9 mouse cellular contexts compared by ENCODE assay signal in genomic region chr8:124752325-124752862, GRCm38 (mm10). TPM values are rescaled to one million over a fixed set of nuclear protein-coding genes. Genes with fewer than 3 reads are reported as not detected.
A peak's percentile ranks its signal among the peaks of the same experiment; 100 is the strongest.
DNase-seq lines count a peak whose midpoint lies in the region; ATAC-seq lines count a peak whose summit lies in the region.
"Had no signal": no experiment of that assay in that cellular context is flagged by ENCODE, and none has a peak within 500 bp of the region (broad histone marks: within the 10 kb centered on the region; RNA-seq: fewer than 3 reads in every experiment).

No protein-coding gene starts in this region.

- no peak overlapping the region for H3K27ac ChIP-seq in heart, embryonic 11.5 days (ENCODE audit: low read depth, low read length)
- peak overlapping the region; percentile 41; the same call in 1 of the 2 replicates for H3K27ac ChIP-seq in lung, embryonic 16.5 days (ENCODE audit: low read length)
- H3K27ac ChIP-seq in hindbrain, embryonic 11.5 days (ENCODE audit: low read depth, low read length): no peak overlapping the region
- no peak overlapping the region for H3K27ac ChIP-seq in neural tube, embryonic 12.5 days

- intact Hi-C loops in heart, postnatal 36 days (cut with DNase I): no loop called here

- WGBS in heart, embryonic 11.5 days (ENCODE audit: insufficient replicate concordance): 37% methylated on average over 21 of the region's 21 CpGs
- WGBS in lung, embryonic 16.5 days: 30% methylated on average over 21 of the region's 21 CpGs
- 30% methylated on average over 21 of the region's 21 CpGs for WGBS in hindbrain, embryonic 11.5 days
- WGBS in neural tube, embryonic 12.5 days: 33% methylated on average over 21 of the region's 21 CpGs

- no peak for ATAC-seq in heart, embryonic 11.5 days (replicated peaks; ENCODE audit: insufficient number of reproducible peaks, low FRiP score, low TSS enrichment)
- no peak for ATAC-seq in lung, embryonic 16.5 days (ENCODE audit: low read depth)
- no peak for ATAC-seq in hindbrain, embryonic 11.5 days (ENCODE audit: low FRiP score)
- ATAC-seq in neural tube, embryonic 12.5 days (ENCODE audit: low FRiP score, low read depth): no peak
- ATAC-seq in megakaryocyte-erythroid progenitor cell, adult 5-6 weeks (replicated peaks; ENCODE audit: low FRiP score, low TSS enrichment, poor library complexity, severe bottlenecking): no peak

- peaks cover 38% of the 10 kb centered on the region for H3K27me3 ChIP-seq in heart, embryonic 11.5 days (ENCODE audit: control insufficient read depth, insufficient read depth, low read length)
- H3K27me3 ChIP-seq in lung, embryonic 16.5 days (ENCODE audit: control insufficient read depth, insufficient read depth, low read depth, low read length): peaks cover 20% of the 10 kb centered on the region
- H3K27me3 ChIP-seq in hindbrain, embryonic 11.5 days (ENCODE audit: control insufficient read depth, insufficient read depth, low read length): peaks cover 40% of the 10 kb centered on the region
- peaks cover 45% of the 10 kb centered on the region for H3K27me3 ChIP-seq in neural tube, embryonic 12.5 days (replicated peaks)

- H3K4me1 ChIP-seq in heart, embryonic 11.5 days (ENCODE audit: control insufficient read depth, insufficient read depth, low read length): peaks cover 20% of the 10 kb centered on the region
- peaks cover 19% of the 10 kb centered on the region for H3K4me1 ChIP-seq in lung, embryonic 16.5 days (replicated peaks; ENCODE audit: control insufficient read depth, insufficient read depth, low read length)
- H3K4me1 ChIP-seq in hindbrain, embryonic 11.5 days (replicated peaks; ENCODE audit: control insufficient read depth, insufficient read depth, low read length): no peaks in the 10 kb centered on the region; the same call in 1 of the 2 replicates
- H3K4me1 ChIP-seq in neural tube, embryonic 12.5 days: 0 out of 2 replicates have a peak, but pooled peaks cover 3% of the 10 kb centered on the region

- H3K4me3 ChIP-seq in heart, embryonic 11.5 days (ENCODE audit: low read depth, low read length): no peak overlapping the region
- no peak overlapping the region; the same call in 1 of the 2 replicates for H3K4me3 ChIP-seq in lung, embryonic 16.5 days (ENCODE audit: low read length)
- no peak overlapping the region for H3K4me3 ChIP-seq in hindbrain, embryonic 11.5 days (ENCODE audit: low read depth, low read length)
- H3K4me3 ChIP-seq in neural tube, embryonic 12.5 days: no peak overlapping the region

- no peaks in the 10 kb centered on the region for H3K9me3 ChIP-seq in heart, embryonic 11.5 days (replicated peaks; ENCODE audit: control insufficient read depth, low read length)
- no peaks in the 10 kb centered on the region for H3K9me3 ChIP-seq in lung, embryonic 16.5 days (ENCODE audit: control insufficient read depth, low read length)
- no peaks in the 10 kb centered on the region for H3K9me3 ChIP-seq in hindbrain, embryonic 11.5 days (ENCODE audit: control insufficient read depth, low read length)
- no peaks in the 10 kb centered on the region for H3K9me3 ChIP-seq in neural tube, embryonic 12.5 days

- no peaks in the 10 kb centered on the region for H3K36me3 ChIP-seq in heart, embryonic 11.5 days (ENCODE audit: control insufficient read depth, insufficient read depth, low read length)
- no peaks in the 10 kb centered on the region for H3K36me3 ChIP-seq in lung, embryonic 16.5 days (ENCODE audit: control insufficient read depth, insufficient read depth, low read length)
- H3K36me3 ChIP-seq in hindbrain, embryonic 11.5 days (ENCODE audit: control insufficient read depth, insufficient read depth, low read length): no peaks in the 10 kb centered on the region
- no peaks in the 10 kb centered on the region for H3K36me3 ChIP-seq in neural tube, embryonic 12.5 days

- H3K4me2 ChIP-seq in heart, embryonic 11.5 days: peak overlapping the region; percentile 95
- peak overlapping the region; percentile 92; the same call in 1 of the 2 replicates for H3K4me2 ChIP-seq in lung, embryonic 16.5 days (ENCODE audit: low read depth, low read length)
- no peak overlapping the region for H3K4me2 ChIP-seq in hindbrain, embryonic 11.5 days (replicated peaks; ENCODE audit: low read depth, low read length)
- H3K4me2 ChIP-seq in neural tube, embryonic 12.5 days (replicated peaks): peak overlapping the region; percentile 72; the same call in 1 of the 2 replicates

- H3K9ac ChIP-seq in heart, embryonic 11.5 days (ENCODE audit: low read depth, low read length): no peak overlapping the region
- H3K9ac ChIP-seq in lung, embryonic 16.5 days (ENCODE audit: low read length): no peak overlapping the region
- no peak overlapping the region for H3K9ac ChIP-seq in hindbrain, embryonic 11.5 days (ENCODE audit: low read depth, low read length)
- no peak overlapping the region for H3K9ac ChIP-seq in neural tube, embryonic 12.5 days

- no peak for DNase-seq in heart, postnatal 36 days
- no peak for DNase-seq in lung, postnatal 4 days
- DNase-seq in hindbrain, embryonic 11.5 days (ENCODE audit: low spot score): peak; percentile 12
- DNase-seq in c-Kit-positive CD71-positive TER-119-positive erythroid progenitor cells, embryonic 14.5 days (ENCODE audit: low spot score): no peak
- DNase-seq: right cerebral cortex, postnatal 14 days had no signal

RNA-seq across cellular contexts. Expression of gene Fam89a, which starts 0.8 kb away (rescaled TPM):
- 2.4 and 3.1 TPM in 2 replicates for polyA plus RNA-seq in heart, embryonic 11.5 days (2014; fragmentation: Nextera tagmentation; extraction: Ambion mirVana)
- total RNA-seq in heart, postnatal 36 days (2021): 1 to 10 TPM in 1 of 2 experiments, under 1 TPM in 1; 0.75 to 1.6 TPM
- 7.6 and 8.7 TPM in 2 replicates for polyA plus RNA-seq in lung, embryonic 16.5 days (2015; fragmentation: Nextera tagmentation; extraction: Ambion mirVana)
- 3.9 and 4.3 TPM in 2 replicates for polyA plus RNA-seq in hindbrain, embryonic 11.5 days (2014; fragmentation: Nextera tagmentation; extraction: Ambion mirVana)
- polyA plus RNA-seq in neural tube, embryonic 12.5 days (2016; fragmentation: Nextera tagmentation; extraction: Ambion mirVana): 8.9 and 11.2 TPM in 2 replicates
- not detected in 2 replicates for total RNA-seq in megakaryocyte-erythroid progenitor cell, adult 5-6 weeks (2014; fragmentation: Nextera tagmentation)
- total RNA-seq in megakaryocyte-erythroid progenitor cell, adult 5-6 weeks (2017): not detected in 2 replicates

RNA-seq across cellular contexts. Expression of gene Arv1, which starts 30.5 kb away (rescaled TPM):
- 14.7 and 20.3 TPM in 2 replicates for polyA plus RNA-seq in heart, embryonic 11.5 days (2014; fragmentation: Nextera tagmentation; extraction: Ambion mirVana)
- 1 to 10 TPM; 3.6 to 5.6 TPM for total RNA-seq in heart, postnatal 36 days (2021)
- 18.7 and 19.6 TPM in 2 replicates for polyA plus RNA-seq in lung, embryonic 16.5 days (2015; fragmentation: Nextera tagmentation; extraction: Ambion mirVana)
- polyA plus RNA-seq in hindbrain, embryonic 11.5 days (2014; fragmentation: Nextera tagmentation; extraction: Ambion mirVana): 32.2 and 34.0 TPM in 2 replicates
- polyA plus RNA-seq in neural tube, embryonic 12.5 days (2016; fragmentation: Nextera tagmentation; extraction: Ambion mirVana): 33.0 and 35.9 TPM in 2 replicates
- total RNA-seq in megakaryocyte-erythroid progenitor cell, adult 5-6 weeks (2014; fragmentation: Nextera tagmentation): 20.9 and 32.3 TPM in 2 replicates
- total RNA-seq in megakaryocyte-erythroid progenitor cell, adult 5-6 weeks (2017): 3.3 and 4.4 TPM in 2 replicates

RNA-seq across cellular contexts. Expression of gene Ttc13, which starts 30.6 kb away (rescaled TPM):
- 39.1 and 41.4 TPM in 2 replicates for polyA plus RNA-seq in heart, embryonic 11.5 days (2014; fragmentation: Nextera tagmentation; extraction: Ambion mirVana)
- total RNA-seq in heart, postnatal 36 days (2021): 10 to 100 TPM; 16.7 to 17.4 TPM
- 43.0 and 45.7 TPM in 2 replicates for polyA plus RNA-seq in lung, embryonic 16.5 days (2015; fragmentation: Nextera tagmentation; extraction: Ambion mirVana)
- 59.0 and 59.1 TPM in 2 replicates for polyA plus RNA-seq in hindbrain, embryonic 11.5 days (2014; fragmentation: Nextera tagmentation; extraction: Ambion mirVana)
- polyA plus RNA-seq in neural tube, embryonic 12.5 days (2016; fragmentation: Nextera tagmentation; extraction: Ambion mirVana): 62.5 and 64.0 TPM in 2 replicates
- 64.6 and 73.5 TPM in 2 replicates for total RNA-seq in megakaryocyte-erythroid progenitor cell, adult 5-6 weeks (2014; fragmentation: Nextera tagmentation)
- total RNA-seq in megakaryocyte-erythroid progenitor cell, adult 5-6 weeks (2017): 41.7 and 50.7 TPM in 2 replicates

RNA-seq across cellular contexts. Expression of gene Trim67, which starts 40.5 kb away (rescaled TPM):
- polyA plus RNA-seq in heart, embryonic 11.5 days (2014; fragmentation: Nextera tagmentation; extraction: Ambion mirVana): 0.07 and 0.15 TPM in 2 replicates
- under 1 TPM; 0.36 to 0.68 TPM for total RNA-seq in heart, postnatal 36 days (2021)
- polyA plus RNA-seq in lung, embryonic 16.5 days (2015; fragmentation: Nextera tagmentation; extraction: Ambion mirVana): 0.84 and 0.92 TPM in 2 replicates
- 6.5 and 7.3 TPM in 2 replicates for polyA plus RNA-seq in hindbrain, embryonic 11.5 days (2014; fragmentation: Nextera tagmentation; extraction: Ambion mirVana)
- polyA plus RNA-seq in neural tube, embryonic 12.5 days (2016; fragmentation: Nextera tagmentation; extraction: Ambion mirVana): 14.3 and 15.1 TPM in 2 replicates
- total RNA-seq in megakaryocyte-erythroid progenitor cell, adult 5-6 weeks (2014; fragmentation: Nextera tagmentation): not detected in 2 replicates
- total RNA-seq in megakaryocyte-erythroid progenitor cell, adult 5-6 weeks (2017): not detected in 2 replicates
